ENCODE assay signal across 14 mouse cellular contexts in the genomic region with DNA sequence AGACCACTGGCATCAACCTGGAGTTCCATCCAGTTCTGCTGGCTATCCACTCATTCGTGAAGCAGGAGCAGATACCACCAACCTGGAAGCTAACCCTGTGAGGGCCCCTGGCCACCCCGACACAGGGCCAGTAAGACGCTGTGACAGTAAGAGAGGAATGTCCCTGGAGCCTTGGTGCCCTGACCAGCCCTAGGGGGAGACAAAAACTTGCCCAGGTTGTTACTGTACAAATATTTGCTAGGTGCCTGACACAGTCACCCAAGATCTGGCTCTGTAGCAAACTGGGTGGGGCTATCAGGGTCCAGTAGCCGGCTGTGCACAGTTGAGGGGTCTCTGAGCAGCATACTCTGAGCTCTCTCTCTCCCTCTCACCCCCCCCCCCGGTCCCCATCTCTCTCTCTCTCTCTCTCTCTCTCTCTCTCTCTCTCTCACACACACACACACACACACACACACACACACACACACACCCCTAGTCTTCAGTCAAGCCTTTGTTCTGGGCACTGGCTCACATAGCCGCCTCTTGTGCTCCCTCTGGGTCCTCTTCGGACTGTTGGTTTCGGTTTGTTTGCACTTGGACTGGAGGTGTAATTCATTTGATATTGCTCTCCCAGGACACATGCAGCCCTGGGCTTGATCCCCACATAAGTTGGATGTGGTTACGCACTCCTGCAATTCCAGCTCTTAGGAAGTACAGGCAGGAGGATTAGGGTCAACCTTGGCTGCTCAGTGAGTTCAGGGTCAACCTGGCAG.
DNase-seq lines count a peak whose midpoint lies in the region; ATAC-seq lines count a peak whose summit lies in the region.
"Had no signal": no experiment of that assay in that cellular context is flagged by ENCODE, and none has a peak within 500 bp of the region (broad histone marks: within the 10 kb centered on the region; RNA-seq: fewer than 3 reads in every experiment).

No protein-coding gene starts in this region.

- no peaks in the 10 kb centered on the region for H3K36me3 ChIP-seq in hindbrain, embryonic 14.5 days (replicated peaks; ENCODE audit: control insufficient read depth, insufficient read depth)
- H3K36me3 ChIP-seq in hindbrain, embryonic 11.5 days (ENCODE audit: control insufficient read depth, insufficient read depth, low read length) = no peaks in the 10 kb centered on the region
- H3K36me3 ChIP-seq in midbrain, embryonic 11.5 days (ENCODE audit: control insufficient read depth, insufficient read depth, low read length) = no peaks in the 10 kb centered on the region
- H3K36me3 ChIP-seq in midbrain, embryonic 16.5 days (ENCODE audit: control insufficient read depth, insufficient read depth, low read length) = no peaks in the 10 kb centered on the region
- H3K36me3 ChIP-seq: G1E; limb, embryonic 12.5 days; neural tube, embryonic 15.5 days had no signal

- no peaks in the 10 kb centered on the region for H3K4me1 ChIP-seq in hindbrain, embryonic 14.5 days (replicated peaks; ENCODE audit: control insufficient read depth, insufficient read depth, low read length)
- no peaks in the 10 kb centered on the region for H3K4me1 ChIP-seq in hindbrain, embryonic 11.5 days (replicated peaks; ENCODE audit: control insufficient read depth, insufficient read depth, low read length)
- no peaks in the 10 kb centered on the region for H3K4me1 ChIP-seq in midbrain, embryonic 11.5 days (ENCODE audit: control insufficient read depth, insufficient read depth, low read length)
- H3K4me1 ChIP-seq in midbrain, embryonic 16.5 days (ENCODE audit: control insufficient read depth, insufficient read depth, low read length) = no peaks in the 10 kb centered on the region
- H3K4me1 ChIP-seq: limb, embryonic 12.5 days; megakaryocyte, embryonic 14.5 days; neural tube, embryonic 15.5 days had no signal

- no peak for DNase-seq in hindbrain, embryonic 14.5 days (ENCODE audit: low spot score)
- DNase-seq in hindbrain, embryonic 11.5 days (ENCODE audit: low spot score) = no peak
- peak; percentile 70 for DNase-seq in midbrain, embryonic 11.5 days (ENCODE audit: low spot score, missing footprints)
- peak; percentile 31 for DNase-seq in lung, postnatal 10 days
- DNase-seq in adrenal gland, postnatal 4 days (ENCODE audit: low spot score in 2 of 2) = no peak
- no peak for DNase-seq in thymus, postnatal 10 days (ENCODE audit: low spot score in 2 of 2)
- DNase-seq: retina, postnatal 1 day; spleen, adult 18-20 months had no signal

- H3K9ac ChIP-seq in hindbrain, embryonic 14.5 days = no peak overlapping the region
- H3K9ac ChIP-seq in hindbrain, embryonic 11.5 days (ENCODE audit: low read depth, low read length) = no peak overlapping the region
- H3K9ac ChIP-seq in midbrain, embryonic 11.5 days (ENCODE audit: low read length) = no peak overlapping the region
- H3K9ac ChIP-seq in midbrain, embryonic 16.5 days (ENCODE audit: low read depth, low read length) = no peak overlapping the region
- H3K9ac ChIP-seq: limb, embryonic 12.5 days; neural tube, embryonic 15.5 days had no signal

- WGBS in hindbrain, embryonic 14.5 days = 72% methylated on average over 8 of the region's 9 CpGs
- WGBS in hindbrain, embryonic 11.5 days = 80% methylated on average over 8 of the region's 9 CpGs
- 79% methylated on average over 8 of the region's 9 CpGs for WGBS in midbrain, embryonic 11.5 days
- 82% methylated on average over 8 of the region's 9 CpGs for WGBS in midbrain, embryonic 16.5 days

- H3K27me3 ChIP-seq in hindbrain, embryonic 14.5 days (ENCODE audit: control insufficient read depth, insufficient read depth, low read length) = no peaks in the 10 kb centered on the region
- H3K27me3 ChIP-seq in hindbrain, embryonic 11.5 days (ENCODE audit: control insufficient read depth, insufficient read depth, low read length) = no peaks in the 10 kb centered on the region
- peaks cover 2% of the 10 kb centered on the region; the same call in 1 of the 2 replicates for H3K27me3 ChIP-seq in midbrain, embryonic 11.5 days (ENCODE audit: control insufficient read depth, insufficient read depth, low read length)
- no peaks in the 10 kb centered on the region; the same call in 1 of the 2 replicates for H3K27me3 ChIP-seq in midbrain, embryonic 16.5 days (ENCODE audit: control insufficient read depth, insufficient read depth, low read depth, low read length)
- H3K27me3 ChIP-seq: limb, embryonic 12.5 days; megakaryocyte, embryonic 14.5 days; neural tube, embryonic 15.5 days had no signal

- no peaks in the 10 kb centered on the region for H3K9me3 ChIP-seq in hindbrain, embryonic 14.5 days (ENCODE audit: control insufficient read depth, low read length)
- H3K9me3 ChIP-seq in hindbrain, embryonic 11.5 days (ENCODE audit: control insufficient read depth, low read length) = no peaks in the 10 kb centered on the region
- H3K9me3 ChIP-seq in midbrain, embryonic 11.5 days (ENCODE audit: control insufficient read depth, low read length) = no peaks in the 10 kb centered on the region
- H3K9me3 ChIP-seq in midbrain, embryonic 16.5 days (replicated peaks; ENCODE audit: control insufficient read depth, low read length, poor library complexity, severe bottlenecking) = no peaks in the 10 kb centered on the region; the same call in 1 of the 2 replicates
- H3K9me3 ChIP-seq: limb, embryonic 12.5 days; neural tube, embryonic 15.5 days had no signal

- H3K4me3 ChIP-seq in hindbrain, embryonic 14.5 days (replicated peaks; ENCODE audit: low read length) = no peak overlapping the region
- no peak overlapping the region for H3K4me3 ChIP-seq in hindbrain, embryonic 11.5 days (ENCODE audit: low read depth, low read length)
- no peak overlapping the region for H3K4me3 ChIP-seq in midbrain, embryonic 11.5 days (ENCODE audit: low read depth, low read length)
- H3K4me3 ChIP-seq in midbrain, embryonic 16.5 days (ENCODE audit: low read depth, low read length) = no peak overlapping the region
- H3K4me3 ChIP-seq: limb, embryonic 12.5 days; megakaryocyte, embryonic 14.5 days; neural tube, embryonic 15.5 days had no signal

- peak; percentile 27; the same call in 1 of the 2 replicates for ATAC-seq in hindbrain, embryonic 14.5 days (ENCODE audit: low FRiP score)
- no peak for ATAC-seq in hindbrain, embryonic 11.5 days (ENCODE audit: low FRiP score)
- ATAC-seq in midbrain, embryonic 11.5 days (ENCODE audit: low FRiP score) = no peak
- ATAC-seq in midbrain, embryonic 16.5 days = no peak
- ATAC-seq: forebrain, embryonic 14.5 days had no signal

- H3K27ac ChIP-seq in hindbrain, embryonic 14.5 days = no peak overlapping the region
- H3K27ac ChIP-seq in hindbrain, embryonic 11.5 days (ENCODE audit: low read depth, low read length) = no peak overlapping the region
- H3K27ac ChIP-seq in midbrain, embryonic 11.5 days (ENCODE audit: low read depth, low read length) = no peak overlapping the region
- no peak overlapping the region for H3K27ac ChIP-seq in midbrain, embryonic 16.5 days (ENCODE audit: low read length)
- H3K27ac ChIP-seq: limb, embryonic 12.5 days; neural tube, embryonic 15.5 days had no signal

- no peak overlapping the region for H3K4me2 ChIP-seq in hindbrain, embryonic 14.5 days (replicated peaks)
- H3K4me2 ChIP-seq in hindbrain, embryonic 11.5 days (replicated peaks; ENCODE audit: low read depth, low read length) = no peak overlapping the region
- no peak overlapping the region for H3K4me2 ChIP-seq in midbrain, embryonic 11.5 days
- H3K4me2 ChIP-seq in midbrain, embryonic 16.5 days (ENCODE audit: low read length) = no peak overlapping the region
- H3K4me2 ChIP-seq: limb, embryonic 12.5 days; neural tube, embryonic 15.5 days had no signal

Comparison
In these comparisons a context has a peak if more than half of its experiments do, and no peak if none do; other contexts are left out.
1. DNase-seq: peak in midbrain, embryonic 11.5 days (single experiment) and lung, postnatal 10 days (single experiment); none in hindbrain, embryonic 14.5 days (single experiment), hindbrain, embryonic 11.5 days (single experiment), adrenal gland, postnatal 4 days (0 of 2) and thymus, postnatal 10 days (0 of 2).